24 mouse cellular contexts compared by ENCODE assay signal in genomic region chr8:105451903-105452603, GRCm38 (mm10). TPM values are rescaled to one million over a fixed set of nuclear protein-coding genes. Genes with fewer than 3 reads are reported as not detected.
DNase-seq lines count a peak whose midpoint lies in the region; ATAC-seq and TF ChIP-seq lines count a peak whose summit lies in the region.
"Had no signal": no experiment of that assay in that cellular context is flagged by ENCODE, and none has a peak within 500 bp of the region (broad histone marks: within the 10 kb centered on the region; RNA-seq: fewer than 3 reads in every experiment).

No protein-coding gene starts in this region.

- H3K36me3 ChIP-seq in hindbrain, embryonic 12.5 days, result no peaks in the 10 kb centered on the region
- H3K36me3 ChIP-seq in hindbrain, embryonic 14.5 days (replicated peaks; ENCODE audit: control insufficient read depth, insufficient read depth), result no peaks in the 10 kb centered on the region
- H3K36me3 ChIP-seq: embryonic facial prominence, embryonic 13.5 days; hindbrain, embryonic 15.5 days; intestine, embryonic 15.5 days; liver, embryonic 15.5 days had no signal

- H3K4me2 ChIP-seq in hindbrain, embryonic 12.5 days (replicated peaks), result no peak overlapping the region
- no peak overlapping the region for H3K4me2 ChIP-seq in hindbrain, embryonic 14.5 days (replicated peaks)
- H3K4me2 ChIP-seq: embryonic facial prominence, embryonic 13.5 days; hindbrain, embryonic 15.5 days; intestine, embryonic 15.5 days; liver, embryonic 15.5 days; midbrain, embryonic 11.5 days had no signal

- no peak for TF ChIP-seq CTCF in gastrocnemius, adult 2 months (IDR thresholded peaks at IDR 0.05)

- no peaks in the 10 kb centered on the region for H3K9me3 ChIP-seq in hindbrain, embryonic 12.5 days (replicated peaks)
- no peaks in the 10 kb centered on the region for H3K9me3 ChIP-seq in hindbrain, embryonic 14.5 days (ENCODE audit: control insufficient read depth, low read length)
- H3K9me3 ChIP-seq: embryonic facial prominence, embryonic 13.5 days; hindbrain, embryonic 15.5 days; intestine, embryonic 15.5 days; liver, embryonic 15.5 days had no signal

- 59% methylated on average over 15 of the region's 15 CpGs for WGBS in hindbrain, embryonic 12.5 days
- WGBS in hindbrain, embryonic 14.5 days, result 42% methylated on average over 15 of the region's 15 CpGs

- no peak overlapping the region for H3K4me3 ChIP-seq in gastrocnemius, adult 2 months
- no peak overlapping the region for H3K4me3 ChIP-seq in hindbrain, embryonic 12.5 days
- H3K4me3 ChIP-seq in hindbrain, embryonic 14.5 days (replicated peaks; ENCODE audit: low read length), result no peak overlapping the region
- H3K4me3 ChIP-seq in brown adipose tissue, adult 24 weeks (ENCODE audit: insufficient read depth, low read depth, low read length), result no peak overlapping the region
- H3K4me3 ChIP-seq: embryonic facial prominence, embryonic 13.5 days; erythroblast, embryonic 14.5 days; hindbrain, embryonic 15.5 days; intestine, embryonic 15.5 days; left cerebral cortex, adult 2 months; liver, embryonic 15.5 days had no signal

- no peaks in the 10 kb centered on the region for H3K27me3 ChIP-seq in hindbrain, embryonic 12.5 days
- H3K27me3 ChIP-seq in hindbrain, embryonic 14.5 days (ENCODE audit: control insufficient read depth, insufficient read depth, low read length), result no peaks in the 10 kb centered on the region
- H3K27me3 ChIP-seq: embryonic facial prominence, embryonic 13.5 days; hindbrain, embryonic 15.5 days; intestine, embryonic 15.5 days had no signal

- H3K27ac ChIP-seq in gastrocnemius, adult 2 months, result peak overlapping the region; percentile 46
- peak overlapping the region; percentile 46; the same call in 1 of the 2 replicates for H3K27ac ChIP-seq in hindbrain, embryonic 12.5 days
- H3K27ac ChIP-seq in hindbrain, embryonic 14.5 days, result no peak overlapping the region
- 0 out of 2 replicates have a peak overlapping the region, but pooled peaks have one; percentile 1 for H3K27ac ChIP-seq in brown adipose tissue, adult 24 weeks (replicated peaks; ENCODE audit: low read depth, low read length)
- H3K27ac ChIP-seq: embryonic facial prominence, embryonic 13.5 days; hindbrain, embryonic 15.5 days; intestine, embryonic 15.5 days; left cerebral cortex, adult 2 months had no signal

- ATAC-seq in hindbrain, embryonic 12.5 days (ENCODE audit: low FRiP score), result no peak
- ATAC-seq in hindbrain, embryonic 14.5 days (ENCODE audit: low FRiP score), result no peak
- ATAC-seq: intestine, embryonic 15.5 days had no signal

- intact Hi-C loops in gastrocnemius, adult 2 months (cut with DNase I), result loop anchor here (5.0 kb wide), 1 partner anchor 40 kb away; the partner anchor contains the start of genes Kctd19 and Lrrc36

- peak; percentile 51 for DNase-seq in adrenal gland, postnatal 14 days
- no peak for DNase-seq in adrenal gland, adult 2 months
- no peak for DNase-seq in gastrocnemius, adult 2 months
- DNase-seq in gastrocnemius, adult 8-10 months (ENCODE audit: low spot score in 2 of 2), result no peak
- DNase-seq in hindbrain, embryonic 14.5 days (ENCODE audit: low spot score), result no peak
- no peak for DNase-seq in right cerebral cortex, adult 18-20 months
- DNase-seq: cerebellum, adult 18-20 months; cerebellum, postnatal 36 days; embryo, embryonic 11 days; gastrocnemius, postnatal 10 days; kidney, adult 8-10 months; kidney, postnatal 10 days; lung, postnatal 10 days had no signal

- peaks cover 12% of the 10 kb centered on the region; the same call in 1 of the 2 replicates for H3K4me1 ChIP-seq in hindbrain, embryonic 12.5 days
- H3K4me1 ChIP-seq in hindbrain, embryonic 14.5 days (replicated peaks; ENCODE audit: control insufficient read depth, insufficient read depth, low read length), result peaks cover 9% of the 10 kb centered on the region; the same call in 1 of the 2 replicates
- H3K4me1 ChIP-seq in brown adipose tissue, adult 24 weeks (ENCODE audit: control insufficient read depth, insufficient read depth, insufficient read length, low read length), result no peaks in the 10 kb centered on the region; the same call in 1 of the 2 replicates
- H3K4me1 ChIP-seq: embryonic facial prominence, embryonic 13.5 days; intestine, embryonic 15.5 days had no signal

- H3K9ac ChIP-seq in hindbrain, embryonic 12.5 days, result no peak overlapping the region
- H3K9ac ChIP-seq in hindbrain, embryonic 14.5 days, result no peak overlapping the region
- H3K9ac ChIP-seq: embryonic facial prominence, embryonic 13.5 days; hindbrain, embryonic 15.5 days; intestine, embryonic 15.5 days; liver, embryonic 15.5 days had no signal

RNA-seq across cellular contexts. Expression of gene Tppp3, which starts 19.3 kb away (rescaled TPM):
- 42.6 and 57.0 TPM in 2 replicates for total RNA-seq in adrenal gland, postnatal 14 days (2021)
- total RNA-seq in adrenal gland, adult 2 months (2021), result 10 to 100 TPM; 26.2 to 37.5 TPM
- 50.8 and 65.2 TPM in 2 replicates for polyA plus RNA-seq in adrenal gland, adult 2 months (2012; rRNA removed)
- 10 to 100 TPM; 52.8 to 53.4 TPM for total RNA-seq in gastrocnemius, adult 2 months (2021)
- 10 to 100 TPM; 22.7 to 38.8 (median 34.2) TPM for total RNA-seq in gastrocnemius, adult 8-10 months (2022)
- polyA plus RNA-seq in hindbrain, embryonic 12.5 days (2016; fragmentation: Nextera tagmentation; extraction: Ambion mirVana), result 162 and 186 TPM in 2 replicates
- polyA plus RNA-seq in hindbrain, embryonic 14.5 days (2014; fragmentation: Nextera tagmentation; extraction: Ambion mirVana), result 204 and 207 TPM in 2 replicates
- 29.6 and 45.2 TPM in 2 replicates for polyA plus RNA-seq in brown adipose tissue, adult 24 weeks (2012; ENCODE audit: insufficient read depth, insufficient read length, missing spikeins)

RNA-seq across cellular contexts. Expression of gene Lrrc36, which starts 38.7 kb away (rescaled TPM):
- 4.0 and 6.0 TPM in 2 replicates for total RNA-seq in adrenal gland, postnatal 14 days (2021)
- 1 to 10 TPM; 2.7 to 3.0 TPM for total RNA-seq in adrenal gland, adult 2 months (2021)
- polyA plus RNA-seq in adrenal gland, adult 2 months (2012; rRNA removed), result 1.3 and 1.5 TPM in 2 replicates
- total RNA-seq in gastrocnemius, adult 2 months (2021), result under 1 TPM; 0.64 to 0.73 TPM
- under 1 TPM in 2 of 4 experiments, not detected in 2; 0.70 TPM for total RNA-seq in gastrocnemius, adult 8-10 months (2022)
- polyA plus RNA-seq in hindbrain, embryonic 12.5 days (2016; fragmentation: Nextera tagmentation; extraction: Ambion mirVana), result 2.1 and 3.1 TPM in 2 replicates
- polyA plus RNA-seq in hindbrain, embryonic 14.5 days (2014; fragmentation: Nextera tagmentation; extraction: Ambion mirVana), result 0.44 and 0.78 TPM in 2 replicates
- polyA plus RNA-seq in brown adipose tissue, adult 24 weeks (2012; ENCODE audit: insufficient read depth, insufficient read length, missing spikeins), result 0.88 and 1.0 TPM in 2 replicates
- polyA plus RNA-seq: embryonic facial prominence, embryonic 13.5 days had no signal

RNA-seq across cellular contexts. Expression of gene Kctd19, which starts 38.8 kb away (rescaled TPM):
- total RNA-seq in adrenal gland, postnatal 14 days (2021), result 0.26 TPM in 2 replicates
- total RNA-seq in adrenal gland, adult 2 months (2021), result not detected
- polyA plus RNA-seq in adrenal gland, adult 2 months (2012; rRNA removed), result 0.03 and 0.11 TPM in 2 replicates
- total RNA-seq in gastrocnemius, adult 2 months (2021), result under 1 TPM in 1 of 2 experiments, not detected in 1; 0.23 TPM
- under 1 TPM in 2 of 4 experiments, not detected in 2; 0.08 to 0.49 TPM for total RNA-seq in gastrocnemius, adult 8-10 months (2022)
- polyA plus RNA-seq in hindbrain, embryonic 12.5 days (2016; fragmentation: Nextera tagmentation; extraction: Ambion mirVana), result 0.08 TPM in 1 of 2 replicates, not detected in the other
- polyA plus RNA-seq in hindbrain, embryonic 14.5 days (2014; fragmentation: Nextera tagmentation; extraction: Ambion mirVana), result 0.10 TPM in 1 of 2 replicates, not detected in the other
- not detected in 2 replicates for polyA plus RNA-seq in brown adipose tissue, adult 24 weeks (2012; ENCODE audit: insufficient read depth, insufficient read length, missing spikeins)
- total RNA-seq: layer of hippocampus, postnatal 10 days; left cerebral cortex, adult 2 months; left cerebral cortex, postnatal 36 days had no signal
- polyA plus RNA-seq: embryonic facial prominence, embryonic 13.5 days; erythroblast, embryonic 14.5 days; hindbrain, embryonic 15.5 days; intestine, embryonic 15.5 days; liver, embryonic 15.5 days; midbrain, embryonic 11.5 days had no signal

RNA-seq across cellular contexts. Expression of gene Zdhhc1, which starts 44.6 kb away (rescaled TPM):
- 16.0 and 18.1 TPM in 2 replicates for total RNA-seq in adrenal gland, postnatal 14 days (2021)
- total RNA-seq in adrenal gland, adult 2 months (2021), result 10 to 100 TPM; 13.8 to 19.2 TPM
- 53.3 and 62.5 TPM in 2 replicates for polyA plus RNA-seq in adrenal gland, adult 2 months (2012; rRNA removed)
- 10 to 100 TPM in 1 of 2 experiments, 1 to 10 TPM in 1; 9.6 to 11.2 TPM for total RNA-seq in gastrocnemius, adult 2 months (2021)
- total RNA-seq in gastrocnemius, adult 8-10 months (2022), result 10 to 100 TPM; 10.3 to 11.7 (median 11.4) TPM
- polyA plus RNA-seq in hindbrain, embryonic 12.5 days (2016; fragmentation: Nextera tagmentation; extraction: Ambion mirVana), result 35.8 and 36.1 TPM in 2 replicates
- polyA plus RNA-seq in hindbrain, embryonic 14.5 days (2014; fragmentation: Nextera tagmentation; extraction: Ambion mirVana), result 32.7 and 33.1 TPM in 2 replicates
- polyA plus RNA-seq in brown adipose tissue, adult 24 weeks (2012; ENCODE audit: insufficient read depth, insufficient read length, missing spikeins), result 8.7 and 10.2 TPM in 2 replicates
